Mouse (Mus musculus): ENCODE measurements at regions not wholly inside any gene's neighbourhood (a gene's known extent, or its start where the extent isn't known, plus 50 kb on each side); places are given as distances from the start of the nearest gene placed in this dataset.

- no peak for DNase-seq
Observed at GRCm38 (mm10) chr3:148555324-148555723, 435.0 kb downstream of the Adgrl2 start.

- no peak for DNase-seq
Observed at GRCm38 (mm10) chr3:148550716-148551115, 439.6 kb downstream of the Adgrl2 start.

DNA sequence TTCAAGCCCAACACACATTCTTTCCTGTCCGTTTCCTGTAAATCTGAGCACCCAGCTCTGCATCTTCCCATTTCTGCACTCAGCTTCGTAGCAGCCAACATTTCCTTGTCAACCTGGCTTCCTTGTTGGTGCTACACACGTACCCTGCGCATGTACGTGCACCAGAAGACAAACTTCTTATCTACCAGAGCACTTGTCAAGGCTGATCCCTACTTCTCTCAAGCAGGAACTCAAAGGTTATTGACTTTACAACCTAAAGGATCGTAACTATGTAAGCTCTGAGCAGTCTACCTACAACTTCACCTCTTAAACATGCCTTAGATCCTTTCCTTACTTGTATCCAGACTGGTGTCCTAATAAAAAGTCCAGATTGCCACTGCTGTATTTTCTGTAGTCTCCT lies 445.4 kb downstream of the Adgrl2 start:
- no peak for DNase-seq

- no peak for DNase-seq
Observed at GRCm38 (mm10) chr3:148542217-148542616, 448.1 kb downstream of the Adgrl2 start.

DNA sequence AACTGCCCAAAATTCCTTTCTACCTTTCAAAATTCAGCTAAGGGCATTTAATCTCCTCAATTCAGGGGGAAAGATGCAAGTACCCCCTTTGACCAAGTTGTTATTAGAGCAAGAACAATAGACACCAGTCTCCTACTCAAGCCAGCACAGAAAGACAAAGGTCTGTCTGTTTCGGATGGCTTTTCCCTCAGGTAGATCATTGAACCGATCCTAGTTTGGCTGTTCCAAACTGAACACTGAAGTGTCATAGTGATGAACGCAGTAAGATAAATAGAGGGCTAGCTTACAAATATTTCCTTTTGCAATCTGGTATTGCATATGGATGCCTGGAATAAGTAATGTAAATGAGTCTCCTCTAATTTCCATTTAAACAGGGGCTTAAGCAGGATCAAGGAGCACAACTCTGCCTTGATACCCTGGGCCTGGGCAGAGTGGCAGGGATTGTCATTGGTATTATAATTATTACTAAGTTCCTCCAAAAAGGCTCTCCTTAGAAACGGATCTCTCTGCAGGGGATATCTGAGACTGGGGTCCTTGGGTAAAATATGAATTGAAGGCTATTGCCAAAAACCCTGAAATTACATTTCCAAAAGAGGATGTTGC lies 452.6 kb downstream of the Adgrl2 start:
- DNase-seq = no peak

DNA sequence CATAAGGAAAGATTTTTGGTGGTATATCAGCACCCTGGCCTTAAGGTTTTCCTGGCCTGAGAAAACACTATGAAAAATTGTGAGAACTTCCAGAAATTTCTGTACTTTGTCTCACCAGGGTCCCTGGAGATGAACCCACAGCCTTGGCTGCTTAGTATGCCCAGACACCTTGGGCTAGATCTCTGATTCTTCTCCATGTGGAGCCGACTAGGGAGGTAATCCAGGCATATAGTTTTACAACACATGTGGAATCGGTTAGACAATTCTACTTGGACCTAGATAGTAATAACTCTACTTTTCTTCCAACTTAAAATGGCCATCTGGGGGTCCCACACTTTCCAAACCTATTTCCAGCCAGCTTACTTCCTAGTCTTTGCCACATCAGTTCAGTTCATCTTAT lies 460.5 kb downstream of the Adgrl2 start:
- no peak for DNase-seq

DNA sequence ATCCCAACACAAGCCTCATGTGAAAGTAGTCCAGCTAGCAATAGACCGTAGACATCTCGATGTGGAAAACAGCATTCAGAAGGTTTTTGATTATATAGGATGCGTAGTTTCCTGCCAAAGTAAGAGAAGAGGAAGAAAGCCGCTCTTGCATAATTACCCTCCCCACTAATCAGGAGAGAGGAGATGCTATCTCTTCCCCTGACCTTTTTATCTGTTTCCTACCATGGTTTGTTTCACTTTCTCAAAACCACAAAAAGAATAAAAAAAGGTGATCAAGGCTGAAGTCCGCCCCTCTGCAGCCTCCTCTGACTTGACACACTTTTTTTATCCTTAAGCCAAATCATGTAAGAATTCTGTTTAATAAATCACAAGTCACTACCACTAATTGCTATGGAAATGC lies 480.0 kb downstream of the Adgrl2 start:
- no peak for DNase-seq

DNA sequence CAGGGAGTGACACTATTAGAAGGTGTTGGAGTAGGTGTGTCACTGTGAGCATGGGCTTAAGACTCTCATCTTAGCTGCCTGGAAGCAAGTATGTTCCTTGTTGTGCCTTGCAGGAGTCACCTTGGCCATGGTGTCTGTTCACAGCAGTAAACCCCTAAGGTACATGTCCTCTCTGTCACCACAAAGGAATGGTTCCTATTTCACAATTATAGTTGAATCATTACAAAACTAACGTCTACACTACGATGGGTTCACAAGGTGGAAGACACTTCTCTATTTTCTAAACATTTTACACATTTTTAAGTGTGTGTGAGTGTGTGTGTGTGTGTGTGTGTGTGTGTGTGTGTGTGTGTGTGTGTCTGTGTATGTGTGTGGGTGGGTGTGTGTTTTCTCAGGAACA lies 485.4 kb downstream of the Adgrl2 start:
- no peak for DNase-seq

DNA sequence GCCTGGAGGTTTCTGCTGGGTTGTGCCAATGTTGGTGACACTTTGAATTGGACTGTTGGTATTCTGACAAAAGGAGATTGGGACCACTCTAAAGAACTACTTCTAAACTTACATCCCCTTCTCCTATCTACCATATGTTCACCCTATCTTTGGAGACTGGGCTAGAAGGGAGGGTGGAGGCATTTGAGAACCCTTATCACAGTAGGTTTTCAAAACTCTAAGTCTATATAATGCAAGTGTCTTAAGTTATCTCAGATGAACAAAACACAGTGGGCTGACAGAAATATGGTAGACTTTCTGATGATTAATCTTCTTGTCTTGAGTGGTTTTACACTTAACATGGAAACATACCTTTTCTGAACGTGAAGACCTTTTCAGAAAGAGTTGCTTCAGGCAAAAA lies 486.9 kb downstream of the Adgrl2 start:
- no peak for DNase-seq

DNA sequence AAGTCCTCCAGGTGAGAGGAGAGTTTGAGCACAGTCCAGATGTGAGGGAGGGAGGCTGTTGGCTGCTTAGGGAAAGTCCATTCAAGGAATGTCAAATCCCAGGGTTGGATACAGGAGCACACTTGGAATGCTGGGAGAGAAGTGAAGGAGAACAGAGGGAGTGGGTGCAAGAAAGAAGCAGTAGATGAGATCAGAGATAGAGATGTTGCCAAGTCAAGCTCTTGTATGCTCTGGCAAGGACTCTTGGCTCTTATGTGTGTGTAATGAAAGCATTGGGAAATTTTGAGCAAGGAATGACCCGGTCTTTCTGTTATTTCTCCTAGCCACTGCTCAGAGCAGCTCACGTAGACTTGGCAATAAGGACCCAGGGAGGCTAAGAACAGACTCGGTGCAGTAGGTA lies 488.6 kb downstream of the Adgrl2 start:
- DNase-seq = no peak

GRCm38 (mm10) chr3:148496672-148497071 lies 493.7 kb downstream of the Adgrl2 start:
- DNase-seq = no peak

DNA sequence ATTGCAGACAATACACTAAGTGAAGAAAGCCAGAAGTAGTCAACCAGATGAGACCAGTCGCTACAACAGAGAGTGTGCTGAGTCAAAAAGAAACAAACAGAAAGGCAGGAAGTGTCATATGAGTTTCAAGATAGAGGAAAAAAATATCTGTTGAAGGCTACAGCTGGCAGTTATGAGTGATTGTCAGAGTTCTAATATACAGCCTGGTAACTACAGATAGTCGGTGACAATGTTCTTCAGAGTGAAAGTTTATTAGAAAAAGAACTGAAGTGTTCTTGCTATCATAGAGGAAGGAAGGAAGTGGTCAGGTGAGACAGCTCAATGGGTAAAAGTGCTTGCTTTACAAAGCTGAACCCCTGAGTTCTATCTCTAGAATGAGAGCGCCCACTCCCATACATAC lies 499.1 kb downstream of the Adgrl2 start:
- no peak for DNase-seq

GRCm38 (mm10) chr3:148489201-148489600 lies 501.2 kb downstream of the Adgrl2 start:
- no peak for DNase-seq

GRCm38 (mm10) chr3:148487949-148488348 lies 502.4 kb downstream of the Adgrl2 start:
- DNase-seq = no peak

GRCm38 (mm10) chr3:148475862-148476261 lies 514.5 kb downstream of the Adgrl2 start:
- DNase-seq = no peak

GRCm38 (mm10) chr3:148472943-148473444 lies 517.4 kb downstream of the Adgrl2 start:
- DNase-seq = no peak

DNA sequence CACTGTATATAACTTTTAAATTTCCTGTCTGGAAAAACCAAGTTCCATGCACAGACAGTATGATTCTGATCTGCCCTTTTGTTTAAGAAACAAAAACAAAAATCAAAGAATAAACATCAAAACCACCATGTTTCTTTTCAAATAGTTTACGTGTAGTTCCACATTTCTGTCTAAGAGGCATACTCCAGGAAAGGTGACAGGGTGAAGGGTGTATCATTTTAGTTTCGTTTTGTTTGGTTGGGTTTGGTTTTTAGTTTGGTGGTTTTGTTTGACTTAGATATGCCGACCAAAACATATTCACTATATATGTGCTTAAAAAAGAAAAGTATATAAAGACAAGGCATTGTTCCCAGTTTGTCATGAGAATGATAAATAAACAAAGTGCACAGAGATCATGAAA lies 524.9 kb downstream of the Adgrl2 start:
- DNase-seq = no peak

- DNase-seq = no peak
Observed at GRCm38 (mm10) chr3:148462791-148463190, 527.6 kb downstream of the Adgrl2 start.

DNA sequence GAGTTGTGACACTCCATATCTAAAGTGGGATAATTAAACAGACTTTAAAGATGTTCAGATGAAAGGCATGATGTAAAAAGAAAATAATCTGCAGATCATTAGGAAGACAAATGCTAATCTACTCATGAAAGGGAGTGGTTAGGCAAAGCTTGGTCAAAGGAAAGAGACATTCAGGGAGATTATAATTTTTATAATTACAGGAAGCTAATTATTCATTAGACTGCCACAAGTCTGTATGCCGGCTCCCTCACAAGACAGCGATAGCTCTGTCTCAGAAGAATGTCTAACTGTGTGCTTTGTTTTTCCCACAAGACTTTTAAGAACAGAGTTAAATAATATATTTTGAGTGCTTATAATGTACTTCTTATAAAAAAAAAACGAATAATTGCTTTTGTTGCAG lies 541.5 kb downstream of the Adgrl2 start:
- DNase-seq = no peak

- DNase-seq = no peak
Observed at GRCm38 (mm10) chr3:148448465-148448864, 541.9 kb downstream of the Adgrl2 start.

- no peak for DNase-seq
Observed at GRCm38 (mm10) chr3:148446845-148447244, 543.5 kb downstream of the Adgrl2 start.

DNA sequence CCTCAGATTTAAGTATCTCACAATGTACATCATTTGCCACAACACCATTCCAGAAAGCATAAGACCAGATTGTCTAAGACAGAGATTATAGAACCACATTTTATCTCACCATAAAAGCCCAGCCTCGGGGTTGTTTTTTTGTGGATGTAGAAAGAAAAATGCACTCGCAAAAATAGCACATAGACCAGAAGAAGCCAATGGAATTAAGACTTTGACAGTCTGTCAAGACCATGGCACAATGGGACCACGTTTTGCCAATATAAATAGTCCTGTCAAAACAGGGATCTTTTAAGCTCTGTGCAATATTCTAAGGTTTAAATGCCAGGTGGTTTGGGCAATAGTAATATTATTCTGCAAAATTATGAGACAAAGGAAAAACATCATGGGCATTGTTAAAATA lies 547.3 kb downstream of the Adgrl2 start:
- DNase-seq = no peak

DNA sequence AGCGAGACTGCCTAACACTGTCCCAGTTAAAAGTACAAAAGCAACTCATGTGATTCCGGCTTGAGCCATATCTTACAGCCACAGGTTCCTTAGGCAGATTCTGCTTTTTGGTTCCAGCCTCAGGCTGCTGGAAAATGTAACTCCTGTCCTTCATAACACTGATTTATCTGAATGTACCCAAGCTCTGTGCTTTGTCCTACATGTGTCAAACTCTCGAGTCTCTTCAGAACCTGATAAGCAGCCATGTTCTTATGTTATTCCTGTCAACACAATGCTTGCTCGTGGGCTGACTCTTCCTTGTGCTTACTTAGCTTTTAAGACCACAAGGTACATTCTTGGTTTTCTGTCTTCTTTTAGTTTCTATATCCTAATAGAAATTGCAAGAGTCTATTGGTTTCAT lies 556.3 kb downstream of the Adgrl2 start:
- no peak for DNase-seq

- no peak for DNase-seq
Observed at GRCm38 (mm10) chr3:148429012-148429865, 561.1 kb downstream of the Adgrl2 start.
